Mouse (Mus musculus) layer of hippocampus, adult 2 months (tissue): ENCODE measurements around the gene Sult2a4. TPM values are rescaled to one million over a fixed set of nuclear protein-coding genes. Genes with fewer than 3 reads are reported as not detected.
"Not testable (repeated sequence)": the region's sequence is repeated elsewhere in the genome, so short reads cannot be mapped to it uniquely, and the experiment has no call there.

ENCODE experiments used
- DNase-seq, 2 experiments: peaks; one replicate each; pipeline ENCODE4 v3.0.0; 2022; ENCODE audit warnings: low spot score in 2 of 2
- H3K27ac ChIP-seq: fragments of 200-600 bp; 2 replicates; pipeline ENCODE4 v1.8.1; 2022
- H3K4me3 ChIP-seq: fragments of 200-600 bp; 2 replicates; pipeline ENCODE4 v1.8.1; 2022; ENCODE audit warnings: mild to moderate bottlenecking
- CTCF ChIP-seq: fragments of 200-600 bp; conservative IDR thresholded peaks from 2 replicates; pipeline ENCODE4 v1.8.1; 2022; ENCODE audit warnings: antibody characterized with exemption, mild to moderate bottlenecking, moderate library complexity
- long read RNA-seq, 2 experiments: library from polyadenylated mRNA; stranded (forward); transcript quantifications; one replicate each; pipeline ENCODE4 v2.0.0; 2021; ENCODE audit warnings: borderline mapping rate in 2 of 2
- total RNA-seq, 2 experiments: library from RNA; stranded (reverse); gene quantifications; 2 replicates each; pipeline ENCODE4 v1.2.3; 2021

The Sult2a4 gene
- total RNA-seq, result not detected
- long read RNA-seq, experiment 1, result 0 reads
- long read RNA-seq, experiment 2, result 0 reads

DNA sequence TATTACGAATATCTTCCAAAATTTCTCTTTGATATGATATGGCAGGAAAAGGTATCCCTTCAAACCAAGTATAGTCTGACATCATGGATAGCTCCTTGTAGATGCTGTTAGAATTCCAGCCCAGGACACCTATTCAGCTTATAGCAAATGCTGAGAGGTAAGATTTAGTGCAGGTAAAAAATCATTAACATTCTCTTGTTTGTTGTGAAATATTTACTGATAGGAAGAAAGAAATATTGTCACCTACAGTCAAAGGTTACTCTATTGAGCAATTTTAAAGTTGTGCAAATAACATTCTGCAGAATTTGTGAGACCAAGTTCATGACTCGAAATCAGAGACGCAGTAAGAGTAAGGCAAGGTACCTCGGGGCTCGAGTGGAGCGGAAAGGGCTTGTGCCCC lies at the start of gene Sult2a4:
Gene Sult2a4, minus strand, starts transcription at position 101 of the 400 bp plus-strand sequence.
- H3K4me3 ChIP-seq, DNase-seq, H3K27ac ChIP-seq: not testable (repeated sequence)

DNA sequence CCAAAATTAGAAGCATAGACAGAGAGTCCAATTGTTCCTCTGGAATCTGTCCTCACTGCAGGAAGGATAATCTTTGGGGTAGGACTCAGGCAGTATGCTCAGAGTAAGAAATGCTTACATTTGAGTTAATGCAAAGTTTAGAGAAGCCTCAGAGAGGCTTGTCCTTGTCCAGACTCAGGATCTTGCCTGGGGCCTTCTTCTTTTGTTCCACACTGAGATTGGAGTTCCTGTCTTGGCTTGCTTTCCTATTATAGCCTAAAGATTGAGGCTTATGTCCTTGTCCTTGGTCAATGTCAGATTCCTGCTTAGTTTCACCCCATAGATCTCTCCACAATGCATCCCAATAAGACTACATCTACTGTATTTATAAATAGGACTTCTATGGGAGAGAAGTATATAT lies 41.4 kb upstream of the Sult2a4 start:
- DNase-seq, H3K4me3 ChIP-seq, H3K27ac ChIP-seq: not testable (repeated sequence)

DNA sequence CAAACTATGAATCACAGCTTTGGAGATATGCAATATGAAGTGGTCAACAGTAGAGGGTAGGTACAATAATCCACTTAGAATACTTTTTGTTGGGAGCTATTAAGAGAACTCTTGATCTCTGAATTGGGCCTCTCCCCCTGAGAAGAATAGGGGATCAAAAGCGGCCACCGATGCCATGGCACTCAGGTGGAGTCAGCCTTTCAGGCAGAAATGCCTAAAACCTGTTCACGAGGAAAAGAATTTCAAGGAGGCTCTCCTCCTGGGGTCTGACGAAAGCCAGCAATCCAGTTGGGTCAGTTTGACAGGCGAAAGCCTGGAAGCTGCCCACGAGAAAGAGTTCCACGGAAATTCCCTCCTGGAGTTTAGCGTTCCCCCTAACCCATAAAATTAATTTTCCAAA lies 23.7 kb upstream of the Sult2a4 start:
- no peak overlapping the region for H3K4me3 ChIP-seq
- no peak for TF ChIP-seq CTCF
- no peak for DNase-seq
- H3K27ac ChIP-seq, result no peak overlapping the region

DNA sequence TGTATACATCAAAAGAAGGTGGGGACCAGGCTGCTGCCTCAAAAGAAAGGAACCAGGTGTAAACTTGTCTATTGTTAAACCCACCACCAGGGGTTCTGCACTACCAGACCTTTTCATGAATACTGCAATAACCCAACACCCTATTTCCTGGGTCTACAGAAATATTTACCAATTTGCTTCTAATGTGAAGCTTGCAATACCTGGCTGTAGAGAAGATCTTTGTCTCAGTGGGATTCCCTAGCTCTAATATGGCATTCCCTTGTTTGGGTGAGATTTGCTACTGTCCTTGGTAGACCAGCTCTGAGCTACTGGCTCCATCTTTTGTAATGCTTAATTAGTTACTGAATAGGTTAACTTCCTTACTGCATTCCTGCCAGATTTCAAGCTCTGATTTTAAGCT lies 21.3 kb upstream of the Sult2a4 start:
- DNase-seq, H3K27ac ChIP-seq, H3K4me3 ChIP-seq: not testable (repeated sequence)

Other genes with a start within 250 kb of the Sult2a4 start
- not detected for gene Sult2a1, start 152.2 kb downstream of the Sult2a4 start, total RNA-seq
- gene Sult2a3, start 133.4 kb upstream of the Sult2a4 start, total RNA-seq, result not detected